Mouse (Mus musculus) spleen, adult 2 months (tissue): Measurements from ENCODE around the gene Gprin3.

Experiments
- CTCF ChIP-seq: fragments of 200-500 bp; IDR thresholded peaks from 2 replicates; pipeline ENCODE4 v1.5.1; 2011; ENCODE audit warnings: mild to moderate bottlenecking, inconsistent platforms; ENCODE audit not compliant: insufficient read depth, insufficient read length, insufficient replicate concordance; ENCODE audit errors: extremely low read depth
- POLR2A ChIP-seq: fragments of 200-500 bp; IDR thresholded peaks from 2 replicates; pipeline ENCODE4 v1.6.1; 2011; ENCODE audit warnings: low read depth, low read length, inconsistent platforms

DNA sequence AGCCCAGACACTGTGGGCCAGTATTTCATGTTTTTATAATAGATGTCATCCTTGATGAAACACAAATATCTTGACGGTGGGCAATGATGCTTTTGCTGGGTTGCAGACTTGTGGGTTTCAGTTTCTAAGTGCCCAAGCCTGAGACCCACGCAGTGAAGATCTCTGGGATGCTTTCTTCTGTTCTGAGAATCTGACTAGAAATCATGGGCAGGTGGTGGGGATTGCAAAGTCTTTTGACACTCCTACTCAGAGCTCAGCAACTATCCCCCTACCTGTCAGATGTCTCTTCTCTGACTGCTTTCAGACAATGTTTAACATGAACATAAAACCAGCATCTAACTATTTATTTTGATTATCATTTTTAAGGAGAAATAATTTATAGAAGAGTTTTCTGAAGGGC, 7.4 kb downstream of the Gprin3 start:
- TF ChIP-seq CTCF (no peak), POLR2A (no peak)
